Mouse (Mus musculus) kidney, postnatal 0 days (tissue): Measurements from ENCODE around the gene Fbxl18. TPM values are rescaled to one million over a fixed set of nuclear protein-coding genes. Genes with fewer than 3 reads are reported as not detected.

Experiments used
- ATAC-seq: fragments of 200-750 bp; cut with Nextera tagmentation; replicated peaks from 2 replicates; pipeline ENCODE4 v1.8.0; 2017; ENCODE audit warnings: low read depth, moderate number of reproducible peaks, moderate TSS enrichment, moderate library complexity; ENCODE audit not compliant: low FRiP score
- DNase-seq: peaks from one replicate; pipeline ENCODE4 v3.0.0-alpha.2; 2016; ENCODE audit warnings: low spot score
- H3K27ac ChIP-seq: fragments of 300-500 bp; sonication (generic); 2 replicates; pipeline ENCODE4 v1.5.1; 2014; ENCODE audit warnings: mild to moderate bottlenecking
- H3K27me3 ChIP-seq: fragments of 300-500 bp; sonication (generic); 2 replicates; pipeline ENCODE4 v1.6.1; 2014; ENCODE audit warnings: low read length, mixed read lengths; ENCODE audit not compliant: insufficient read depth
- H3K36me3 ChIP-seq: fragments of 300-500 bp; sonication (generic); 2 replicates; pipeline ENCODE4 v1.6.1; 2014; ENCODE audit warnings: low read length, mixed read lengths; ENCODE audit not compliant: insufficient read depth
- H3K4me1 ChIP-seq: fragments of 300-500 bp; sonication (generic); replicated peaks from 2 replicates; pipeline ENCODE4 v1.6.1; 2014; ENCODE audit warnings: antibody characterized with exemption, low read length, mixed read lengths; ENCODE audit not compliant: insufficient read depth
- H3K4me2 ChIP-seq: fragments of 300-500 bp; sonication (generic); 2 replicates; pipeline ENCODE4 v1.6.1; 2014; ENCODE audit warnings: mild to moderate bottlenecking, low read length, moderate library complexity, mixed read lengths
- H3K4me3 ChIP-seq: fragments of 300-500 bp; sonication (generic); replicated peaks from 2 replicates; pipeline ENCODE4 v1.5.1; 2014; ENCODE audit warnings: low read depth, low read length
- H3K9ac ChIP-seq: fragments of 300-500 bp; sonication (generic); 2 replicates; pipeline ENCODE4 v1.6.1; 2014; ENCODE audit warnings: low read depth, low read length
- H3K9me3 ChIP-seq: fragments of 300-500 bp; sonication (generic); replicated peaks from 2 replicates; pipeline ENCODE4 v1.6.1; 2016; ENCODE audit warnings: low read length, inconsistent platforms, mixed read lengths
- CTCF ChIP-seq: IDR thresholded peaks from 2 replicates; pipeline ENCODE4 v1.5.1; 2016; ENCODE audit warnings: antibody characterized with exemption, low read depth, mild to moderate bottlenecking, moderate library complexity
- WGBS: fragments of 180-500 bp; shearing (Covaris S2); extraction: QIAGEN DNeasy Blood & Tissue Kit; methylation state at CpG from one replicate; pipeline ENCODE4 v1.1.7; 2014; 5-methylcytosine and 5-hydroxymethylcytosine counted together
- polyA plus RNA-seq: library from polyadenylated mRNA; unstranded; fragments of >200 nt; fragmentation: Nextera tagmentation; extraction: Ambion mirVana; gene quantifications from 2 replicates; pipeline ENCODE4 v1.2.1, GENCODE M21; 2015

The Fbxl18 gene
- polyA plus RNA-seq, 1 experiment from 2014 or later: 9.6 TPM

GRCm38 (mm10) chr5:142882471-142882870 lies 12.8 kb downstream of the Fbxl18 start:
- DNase-seq: no peak

GRCm38 (mm10) chr5:142881936-142882335 lies 13.3 kb downstream of the Fbxl18 start:
- no peaks in the 10 kb centered on the region for H3K27me3 ChIP-seq
- ATAC-seq (no peak), DNase-seq (no peak)
- TF ChIP-seq CTCF: no peak
- H3K9ac ChIP-seq: no peak overlapping the region
- no peak overlapping the region for H3K4me2 ChIP-seq
- 73% methylated on average over 8 of the region's 8 CpGs for WGBS
- no peak overlapping the region for H3K4me3 ChIP-seq
- H3K9me3 ChIP-seq: no peaks in the 10 kb centered on the region
- peak overlapping the region; percentile 76 for H3K27ac ChIP-seq
- peaks cover 30% of the 10 kb centered on the region for H3K36me3 ChIP-seq
- H3K4me1 ChIP-seq: peaks cover 10% of the 10 kb centered on the region; the same call in 1 of the 2 replicates

More at GRCm38 (mm10) chr5:142882471-142882870, 12.8 kb downstream of the Fbxl18 start:
- Histone ChIP-seq H3K4me2 (no peak overlapping the region), H3K9ac (no peak overlapping the region), H3K27ac (no peak overlapping the region), H3K27me3 (no peaks in the 10 kb centered on the region), H3K9me3 (no peaks in the 10 kb centered on the region), H3K36me3 (peaks cover 33% of the 10 kb centered on the region), H3K4me1 (peaks cover 10% of the 10 kb centered on the region; the same call in 1 of the 2 replicates), H3K4me3 (no peak overlapping the region)
- TF ChIP-seq CTCF: no peak
- WGBS: 86% methylated on average over 11 of the region's 11 CpGs
- ATAC-seq: no peak

GRCm38 (mm10) chr5:142880806-142881516 lies 14.3 kb downstream of the Fbxl18 start:
- Histone ChIP-seq H3K4me2 (no peak overlapping the region), H3K4me3 (no peak overlapping the region), H3K9ac (0 out of 2 replicates have a peak overlapping the region, but pooled peaks have one; percentile 23), H3K9me3 (no peaks in the 10 kb centered on the region), H3K36me3 (peaks cover 29% of the 10 kb centered on the region), H3K27me3 (no peaks in the 10 kb centered on the region), H3K4me1 (peaks cover 10% of the 10 kb centered on the region; the same call in 1 of the 2 replicates), H3K27ac (peak overlapping the region; percentile 76; the same call in 1 of the 2 replicates)
- DNase-seq: peak; percentile 73
- no peak for ATAC-seq
- 32% methylated on average over 13 of the region's 13 CpGs for WGBS
- TF ChIP-seq CTCF: no peak; the same call in 1 of the 2 replicates

- DNase-seq (no peak), ATAC-seq (no peak)
- H3K4me2 ChIP-seq: no peak overlapping the region
- peaks cover 10% of the 10 kb centered on the region; the same call in 1 of the 2 replicates for H3K4me1 ChIP-seq
- no peak overlapping the region for H3K4me3 ChIP-seq
- H3K27ac ChIP-seq: no peak overlapping the region
- no peak for TF ChIP-seq CTCF
- H3K9me3 ChIP-seq: no peaks in the 10 kb centered on the region
- no peaks in the 10 kb centered on the region for H3K27me3 ChIP-seq
- H3K9ac ChIP-seq: no peak overlapping the region
- 79% methylated on average over 6 of the region's 6 CpGs for WGBS
- H3K36me3 ChIP-seq: peaks cover 25% of the 10 kb centered on the region
These were observed 15.0 kb downstream of the Fbxl18 start for GRCm38 (mm10) chr5:142880246-142880645.

- Histone ChIP-seq H3K4me3 (no peak overlapping the region), H3K9ac (no peak overlapping the region), H3K9me3 (no peaks in the 10 kb centered on the region), H3K4me1 (peaks cover 10% of the 10 kb centered on the region; the same call in 1 of the 2 replicates), H3K4me2 (no peak overlapping the region), H3K27ac (no peak overlapping the region), H3K36me3 (peaks cover 20% of the 10 kb centered on the region; the same call in 1 of the 2 replicates), H3K27me3 (no peaks in the 10 kb centered on the region)
- peak; percentile 90 for TF ChIP-seq CTCF
- DNase-seq (peak; percentile 92), ATAC-seq (peak; percentile 72)
- 61% methylated on average over 8 of the region's 8 CpGs for WGBS
These were observed 15.7 kb downstream of the Fbxl18 start for GRCm38 (mm10) chr5:142879318-142880175.

GRCm38 (mm10) chr5:142878570-142878969 lies 16.7 kb downstream of the Fbxl18 start:
- WGBS: 78% methylated on average over 15 of the region's 15 CpGs
- Histone ChIP-seq H3K4me2 (no peak overlapping the region), H3K4me1 (peaks cover 10% of the 10 kb centered on the region; the same call in 1 of the 2 replicates), H3K4me3 (no peak overlapping the region), H3K36me3 (peaks cover 16% of the 10 kb centered on the region; the same call in 1 of the 2 replicates), H3K9me3 (no peaks in the 10 kb centered on the region), H3K27me3 (no peaks in the 10 kb centered on the region), H3K27ac (no peak overlapping the region), H3K9ac (no peak overlapping the region)
- DNase-seq: no peak
- TF ChIP-seq CTCF: no peak
- no peak for ATAC-seq
